In genomic region chr4:132427493-132427892, GRCm38 (mm10) we compare ENCODE assay signal across 1 mouse cellular context.
TF ChIP-seq lines count a peak whose summit lies in the region.

No protein-coding gene starts in this region.

TF ChIP-seq in MEL, 35 proteins besides CTCF, POLR2A, EP300 and RAD21 (continued from another document):
- TF ChIP-seq ETS1 (IDR thresholded peaks at IDR 0.05; ENCODE audit: low read depth, low read length) (no peak), MYC (IDR thresholded peaks at IDR 0.05; ENCODE audit: low read depth, low read length) (no peak), CHD2 (IDR thresholded peaks at IDR 0.05; ENCODE audit: low read length) (no peak), GATA1 (IDR thresholded peaks at IDR 0.05; ENCODE audit: low read depth, low read length) (no peak), MAZ (IDR thresholded peaks at IDR 0.05; ENCODE audit: low read depth, low read length) (no peak), TCF12 (IDR thresholded peaks at IDR 0.05; ENCODE audit: low read depth, low read length) (no peak; the same call in 1 of the 2 replicates), JUND (IDR thresholded peaks at IDR 0.05; ENCODE audit: low read depth, low read length) (no peak), BHLHE40 (IDR thresholded peaks at IDR 0.05; ENCODE audit: borderline replicate concordance, low read depth, low read length) (no peak), USF2 (IDR thresholded peaks at IDR 0.05; ENCODE audit: borderline replicate concordance in 1 of 2, insufficient read depth in 1 of 2, low read depth in 1 of 2, low read length in 2 of 2) (no peak), SIN3A (IDR thresholded peaks at IDR 0.05; ENCODE audit: low read length) (no peak)
